Mouse (Mus musculus) lung, postnatal 14 days (tissue): Measurements from ENCODE around the gene Col6a4.

Experiments used
- DNase-seq: peaks from one replicate; pipeline ENCODE4 v3.0.0; 2021

Gene Col6a4

GRCm38 (mm10) chr9:105949755-105950154, 146.8 kb downstream of the Col6a4 start:
- no peak for DNase-seq

- no peak for DNase-seq
Measured at GRCm38 (mm10) chr9:105947577-105947976, 149.0 kb downstream of the Col6a4 start.
